Comparison of ENCODE assay signal across 24 mouse cellular contexts in the genomic region with DNA sequence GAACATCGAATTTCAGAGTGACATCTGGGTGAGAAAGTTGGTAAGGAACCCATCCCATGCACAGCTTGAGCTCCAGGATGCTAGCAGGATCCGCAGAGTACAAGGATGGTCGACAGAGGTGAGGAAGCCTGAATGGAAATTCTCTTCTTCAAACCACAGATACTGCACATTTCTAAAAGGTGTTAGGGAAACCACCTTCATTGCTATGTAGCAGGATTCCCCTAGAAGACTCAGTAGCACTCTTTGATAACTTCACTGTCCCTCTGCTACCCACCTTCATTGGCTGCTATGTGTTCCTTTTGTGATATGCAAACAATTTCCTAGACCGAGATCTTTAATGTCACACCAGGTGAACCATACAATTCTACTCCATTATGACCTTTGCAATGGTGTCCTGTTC.
A peak's percentile ranks its signal among the peaks of the same experiment; 100 is the strongest.
DNase-seq lines count a peak whose midpoint lies in the region; ATAC-seq lines count a peak whose summit lies in the region.
"Had no signal": no experiment of that assay in that cellular context is flagged by ENCODE, and none has a peak within 500 bp of the region (broad histone marks: within the 10 kb centered on the region; RNA-seq: fewer than 3 reads in every experiment).

No protein-coding gene starts in this region.

- no peak overlapping the region for H3K27ac ChIP-seq in hindbrain, embryonic 14.5 days
- H3K27ac ChIP-seq: embryonic facial prominence, embryonic 12.5 days; embryonic facial prominence, embryonic 15.5 days; forebrain, embryonic 15.5 days; heart, adult 2 months; heart, embryonic 10.5 days; heart, embryonic 13.5 days; hindbrain, embryonic 12.5 days had no signal

- no peak overlapping the region for H3K9ac ChIP-seq in hindbrain, embryonic 14.5 days
- H3K9ac ChIP-seq: embryonic facial prominence, embryonic 12.5 days; embryonic facial prominence, embryonic 15.5 days; forebrain, embryonic 15.5 days; heart, embryonic 13.5 days; hindbrain, embryonic 12.5 days had no signal

- no peaks in the 10 kb centered on the region for H3K36me3 ChIP-seq in hindbrain, embryonic 14.5 days (replicated peaks; ENCODE audit: control insufficient read depth, insufficient read depth)
- H3K36me3 ChIP-seq: embryonic facial prominence, embryonic 12.5 days; embryonic facial prominence, embryonic 15.5 days; forebrain, embryonic 15.5 days; heart, embryonic 10.5 days; heart, embryonic 13.5 days; hindbrain, embryonic 12.5 days had no signal

- DNase-seq in CD4-positive helper T cell, adult 2 months (ENCODE audit: low read depth, low spot score): peak; percentile 48
- DNase-seq in CD4-positive, CD25-positive, alpha-beta regulatory T cell, adult 2 months (ENCODE audit: low read depth, low spot score): peak; percentile 45
- DNase-seq in T-cell, adult 2 months (ENCODE audit: low spot score): peak; percentile 1
- DNase-seq in cerebellum, adult 8-10 months: no peak
- DNase-seq in cerebellum, postnatal 36 days: no peak
- no peak for DNase-seq in hindbrain, embryonic 14.5 days (ENCODE audit: low spot score)
- DNase-seq: adrenal gland, adult 8-10 months; adrenal gland, postnatal 25 days; cerebellum, adult 11-12 months; cerebellum, adult 9-10 months; cerebellum, postnatal 14 days; gastrocnemius, postnatal 25 days; heart, adult 2 months; heart, postnatal 14 days; kidney, adult 2 months had no signal

- H3K4me2 ChIP-seq in hindbrain, embryonic 14.5 days (replicated peaks): no peak overlapping the region
- H3K4me2 ChIP-seq: embryonic facial prominence, embryonic 12.5 days; embryonic facial prominence, embryonic 15.5 days; forebrain, embryonic 15.5 days; heart, embryonic 13.5 days; hindbrain, embryonic 12.5 days had no signal

- WGBS in hindbrain, embryonic 14.5 days: 79% methylated on average over 4 of the region's 4 CpGs

- H3K4me1 ChIP-seq in hindbrain, embryonic 14.5 days (replicated peaks; ENCODE audit: control insufficient read depth, insufficient read depth, low read length): no peaks in the 10 kb centered on the region
- H3K4me1 ChIP-seq: embryonic facial prominence, embryonic 12.5 days; embryonic facial prominence, embryonic 15.5 days; forebrain, embryonic 15.5 days; hindbrain, embryonic 12.5 days had no signal

- peak; percentile 58 for ATAC-seq in inflammation-experienced regulatory T-cells, adult 6 months
- ATAC-seq in hindbrain, embryonic 14.5 days (ENCODE audit: low FRiP score): no peak
- ATAC-seq: forebrain, embryonic 15.5 days; hindbrain, embryonic 16.5 days; intestine, postnatal 0 days had no signal

- no peaks in the 10 kb centered on the region for H3K27me3 ChIP-seq in hindbrain, embryonic 14.5 days (ENCODE audit: control insufficient read depth, insufficient read depth, low read length)
- H3K27me3 ChIP-seq: embryonic facial prominence, embryonic 12.5 days; embryonic facial prominence, embryonic 15.5 days; forebrain, embryonic 15.5 days; heart, embryonic 13.5 days; hindbrain, embryonic 12.5 days had no signal

- no peak overlapping the region for H3K4me3 ChIP-seq in hindbrain, embryonic 14.5 days (replicated peaks; ENCODE audit: low read length)
- H3K4me3 ChIP-seq: embryonic facial prominence, embryonic 12.5 days; embryonic facial prominence, embryonic 15.5 days; forebrain, embryonic 15.5 days; heart, adult 2 months; heart, embryonic 10.5 days; heart, embryonic 13.5 days; hindbrain, embryonic 12.5 days had no signal

- H3K9me3 ChIP-seq in hindbrain, embryonic 14.5 days (ENCODE audit: control insufficient read depth, low read length): no peaks in the 10 kb centered on the region
- H3K9me3 ChIP-seq: embryonic facial prominence, embryonic 12.5 days; embryonic facial prominence, embryonic 15.5 days; forebrain, embryonic 15.5 days; heart, embryonic 10.5 days; heart, embryonic 13.5 days; hindbrain, embryonic 12.5 days had no signal

Comparison
In these comparisons a context has a peak if more than half of its experiments do, and no peak if none do; other contexts are left out.
1. DNase-seq: peak in CD4-positive helper T cell, adult 2 months (single experiment), CD4-positive, CD25-positive, alpha-beta regulatory T cell, adult 2 months (single experiment) and T-cell, adult 2 months (single experiment); none in cerebellum, adult 8-10 months (single experiment), cerebellum, postnatal 36 days (0 of 2) and hindbrain, embryonic 14.5 days (single experiment).